Mouse (Mus musculus): ENCODE results near the gene Dscaml1.

Dscaml1 gene

GRCm38 (mm10) chr9:45426456-45426855 lies at the start of gene Dscaml1:
Gene Dscaml1 (plus strand): TSS chr9:45426628.
- no peak for DNase-seq

- DNase-seq: no peak
Measured at GRCm38 (mm10) chr9:45376883-45377282, 49.5 kb upstream of the Dscaml1 start.

GRCm38 (mm10) chr9:45380411-45381251 lies 45.8 kb upstream of the Dscaml1 start:
- no peak for DNase-seq

- DNase-seq: no peak
Measured at GRCm38 (mm10) chr9:45382336-45382735, 44.1 kb upstream of the Dscaml1 start.

GRCm38 (mm10) chr9:45382834-45383233 lies 43.6 kb upstream of the Dscaml1 start:
- no peak for DNase-seq

- DNase-seq: no peak
Measured at GRCm38 (mm10) chr9:45383883-45384282, 42.5 kb upstream of the Dscaml1 start.

GRCm38 (mm10) chr9:45386698-45387097 lies 39.7 kb upstream of the Dscaml1 start:
- no peak for DNase-seq

GRCm38 (mm10) chr9:45388385-45388994 lies 37.9 kb upstream of the Dscaml1 start:
- DNase-seq: peak; percentile 90

- no peak for DNase-seq
Measured at GRCm38 (mm10) chr9:45389596-45389995, 36.8 kb upstream of the Dscaml1 start.

- DNase-seq: no peak
Measured at GRCm38 (mm10) chr9:45391299-45391698, 35.1 kb upstream of the Dscaml1 start.

- DNase-seq: no peak
Measured at GRCm38 (mm10) chr9:45395218-45395617, 31.2 kb upstream of the Dscaml1 start.

- no peak for DNase-seq
Measured at GRCm38 (mm10) chr9:45395796-45396195, 30.6 kb upstream of the Dscaml1 start.

GRCm38 (mm10) chr9:45398336-45398735 lies 28.1 kb upstream of the Dscaml1 start:
- DNase-seq: no peak

- DNase-seq: no peak
Measured at GRCm38 (mm10) chr9:45399434-45399833, 27.0 kb upstream of the Dscaml1 start, which contains the start of gene Fxyd2. Gene Fxyd2 (plus strand): TSS chr9:45399669.

- DNase-seq: no peak
Measured at GRCm38 (mm10) chr9:45401851-45402250, 24.6 kb upstream of the Dscaml1 start.

- DNase-seq: no peak
Measured at GRCm38 (mm10) chr9:45402957-45403356, 23.5 kb upstream of the Dscaml1 start.

GRCm38 (mm10) chr9:45405694-45406093 lies 20.7 kb upstream of the Dscaml1 start:
- no peak for DNase-seq

GRCm38 (mm10) chr9:45406808-45407207 lies 19.6 kb upstream of the Dscaml1 start:
- DNase-seq: no peak

GRCm38 (mm10) chr9:45407706-45408675 lies 18.4 kb upstream of the Dscaml1 start:
- peak; percentile 69 for DNase-seq

- no peak for DNase-seq
Measured at GRCm38 (mm10) chr9:45410193-45410592, 16.2 kb upstream of the Dscaml1 start.

- DNase-seq: no peak
Measured at GRCm38 (mm10) chr9:45410614-45411013, 15.8 kb upstream of the Dscaml1 start.

GRCm38 (mm10) chr9:45411111-45411510 lies 15.3 kb upstream of the Dscaml1 start:
- DNase-seq: no peak

GRCm38 (mm10) chr9:45411803-45412202 lies 14.6 kb upstream of the Dscaml1 start:
- peak; percentile 39 for DNase-seq

All from thymus, postnatal 14 days (tissue).